30 mouse cellular contexts compared by ENCODE assay signal in genomic region chr9:50002695-50003094, GRCm38 (mm10).
"Had no signal": no experiment of that assay in that cellular context is flagged by ENCODE, and none has a peak within 500 bp of the region (broad histone marks: within the 10 kb centered on the region; RNA-seq: fewer than 3 reads in every experiment).

No protein-coding gene starts in this region.

- H3K27me3 ChIP-seq: limb, embryonic 12.5 days; limb, embryonic 13.5 days; limb, embryonic 15.5 days; liver, embryonic 12.5 days; liver, embryonic 13.5 days; liver, embryonic 15.5 days; lung, embryonic 15.5 days; megakaryocyte, embryonic 14.5 days; midbrain, embryonic 12.5 days; midbrain, embryonic 15.5 days; neural tube, embryonic 12.5 days had no signal

- H3K9ac ChIP-seq: limb, embryonic 12.5 days; limb, embryonic 13.5 days; limb, embryonic 15.5 days; liver, embryonic 12.5 days; liver, embryonic 13.5 days; liver, embryonic 14.5 days; liver, embryonic 15.5 days; liver, postnatal 0 days; lung, embryonic 14.5 days; lung, embryonic 15.5 days; midbrain, embryonic 12.5 days; midbrain, embryonic 15.5 days; neural tube, embryonic 12.5 days had no signal

- ATAC-seq: liver, embryonic 12.5 days; liver, postnatal 0 days; lung, postnatal 0 days; midbrain, embryonic 15.5 days; midbrain, embryonic 16.5 days had no signal

- H3K9me3 ChIP-seq: limb, embryonic 10.5 days; limb, embryonic 12.5 days; limb, embryonic 13.5 days; limb, embryonic 15.5 days; liver, embryonic 12.5 days; liver, embryonic 13.5 days; liver, embryonic 15.5 days; lung, embryonic 15.5 days; midbrain, embryonic 10.5 days; midbrain, embryonic 12.5 days; midbrain, embryonic 15.5 days; neural tube, embryonic 12.5 days had no signal

- H3K4me3 ChIP-seq: limb, embryonic 10.5 days; limb, embryonic 12.5 days; limb, embryonic 13.5 days; limb, embryonic 15.5 days; liver, embryonic 12.5 days; liver, embryonic 13.5 days; liver, embryonic 15.5 days; lung, embryonic 15.5 days; megakaryocyte, embryonic 14.5 days; midbrain, embryonic 10.5 days; midbrain, embryonic 12.5 days; midbrain, embryonic 15.5 days; myocyte; neural tube, embryonic 12.5 days had no signal

- H3K36me3 ChIP-seq: limb, embryonic 10.5 days; limb, embryonic 12.5 days; limb, embryonic 13.5 days; limb, embryonic 15.5 days; liver, embryonic 12.5 days; liver, embryonic 13.5 days; liver, embryonic 15.5 days; lung, embryonic 15.5 days; midbrain, embryonic 10.5 days; midbrain, embryonic 12.5 days; midbrain, embryonic 15.5 days; neural tube, embryonic 12.5 days had no signal

- H3K4me2 ChIP-seq: limb, embryonic 12.5 days; limb, embryonic 13.5 days; limb, embryonic 15.5 days; liver, embryonic 11.5 days; liver, embryonic 12.5 days; liver, embryonic 13.5 days; liver, embryonic 15.5 days; lung, embryonic 14.5 days; lung, embryonic 15.5 days; midbrain, embryonic 12.5 days; midbrain, embryonic 15.5 days; neural tube, embryonic 12.5 days had no signal

- H3K4me1 ChIP-seq: liver, embryonic 12.5 days; liver, embryonic 13.5 days; liver, embryonic 15.5 days; megakaryocyte, embryonic 14.5 days had no signal

- H3K27ac ChIP-seq: limb, embryonic 10.5 days; limb, embryonic 12.5 days; limb, embryonic 13.5 days; limb, embryonic 15.5 days; liver, embryonic 12.5 days; liver, embryonic 13.5 days; liver, embryonic 14.5 days; liver, embryonic 15.5 days; lung, embryonic 15.5 days; macrophage; midbrain, embryonic 10.5 days; midbrain, embryonic 12.5 days; midbrain, embryonic 15.5 days; neural tube, embryonic 12.5 days had no signal

- DNase-seq: left cerebral cortex, postnatal 4 days; liver; liver, embryonic 13.5 days; liver, postnatal 0 days; lung, adult 18-20 months; lung, adult 2 months; lung, embryonic 14.5 days; lung, postnatal 10 days; lung, postnatal 14 days; lung, postnatal 36 days; lung, postnatal 4 days; midbrain, embryonic 14.5 days had no signal
